Mouse (Mus musculus) myocyte (in vitro differentiated cells): ENCODE measurements around the gene Btnl2.

Source experiments
- POLR2A ChIP-seq: IDR thresholded peaks from one replicate; pipeline ENCODE4 v1.6.1; 2011; ENCODE audit warnings: low read depth, mild to moderate bottlenecking, control low read depth, moderate library complexity; ENCODE audit not compliant: insufficient read length
- TCF12 ChIP-seq: IDR thresholded peaks from one replicate; pipeline ENCODE4 v1.6.1; 2011; ENCODE audit warnings: mild to moderate bottlenecking, control low read depth; ENCODE audit not compliant: poor library complexity, insufficient read depth, severe bottlenecking

DNA sequence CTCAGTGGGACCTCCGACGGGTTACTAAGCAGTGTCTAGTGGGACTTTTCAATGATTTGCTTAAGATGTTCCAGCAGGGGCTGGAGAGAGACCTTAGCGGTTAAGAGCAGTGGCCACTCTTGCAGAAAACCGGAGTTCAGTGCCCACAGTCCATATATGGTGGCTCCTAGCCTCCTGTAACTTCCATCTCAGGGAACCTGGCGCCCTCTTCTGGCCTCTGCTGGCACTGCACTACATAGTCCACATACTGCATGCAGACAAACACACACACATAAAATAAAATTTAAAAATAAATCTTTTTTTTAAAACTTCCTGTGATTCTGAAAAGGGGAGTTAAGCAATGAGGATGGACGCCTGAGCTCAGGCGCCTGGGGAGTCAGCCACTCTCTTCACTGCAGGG, 28.6 kb downstream of the Btnl2 start:
- no peak for TF ChIP-seq POLR2A
- no peak for TF ChIP-seq TCF12
